Mouse (Mus musculus): ENCODE measurements around the gene March7. TPM values are rescaled to one million over a fixed set of nuclear protein-coding genes. Genes with fewer than 3 reads are reported as not detected.

The March7 gene
- total RNA-seq, 2 experiments from 2014 or later = 22.5 to 25.2 TPM

GRCm38 (mm10) chr2:60283208-60283750 is 73.6 kb downstream of the March7 start:
- no peak for DNase-seq
- intact Hi-C loops (cut with DNase I) = no loop called here

- DNase-seq = peak; percentile 57 to 66
- intact Hi-C loops (cut with DNase I) = no loop called here
These were observed 74.2 kb downstream of the March7 start for GRCm38 (mm10) chr2:60283751-60284466.

GRCm38 (mm10) chr2:60284467-60284821 is 74.8 kb downstream of the March7 start, which contains the start of gene Cd302:
TSS of gene Cd302 (minus strand) at chr2:60284488.
- intact Hi-C loops (cut with DNase I) = no loop called here
- no peak for DNase-seq

GRCm38 (mm10) chr2:60285107-60285617 is 75.5 kb downstream of the March7 start:
- no peak for DNase-seq
- intact Hi-C loops (cut with DNase I) = no loop called here

- no peak for DNase-seq
These were observed 78.9 kb downstream of the March7 start for GRCm38 (mm10) chr2:60288606-60289005.

GRCm38 (mm10) chr2:60289451-60289850 is 79.8 kb downstream of the March7 start:
- no peak for DNase-seq
- intact Hi-C loops (cut with DNase I) = no loop called here

More at GRCm38 (mm10) chr2:60288606-60289005, 78.9 kb downstream of the March7 start:
- intact Hi-C loops (cut with DNase I) = no loop called here

GRCm38 (mm10) chr2:60291381-60291780 is 81.7 kb downstream of the March7 start:
- intact Hi-C loops (cut with DNase I) = no loop called here
- DNase-seq = no peak

GRCm38 (mm10) chr2:60298266-60298665 is 88.6 kb downstream of the March7 start:
- no peak for DNase-seq
- intact Hi-C loops (cut with DNase I) = no loop called here

- intact Hi-C loops (cut with DNase I) = no loop called here
- DNase-seq = no peak
These were observed 89.6 kb downstream of the March7 start for GRCm38 (mm10) chr2:60299323-60299722.

Other genes starting within 250 kb of the March7 start
- 10 to 100 TPM; 30.7 to 31.9 TPM for gene Baz2b, start within 50 bp of the March7 start, total RNA-seq (2021)
- 1 to 10 TPM; 7.7 to 8.3 TPM for gene Cd302, start 74.6 kb downstream of the March7 start, total RNA-seq (2021)
- under 1 TPM; 0.07 to 0.54 TPM for gene Ly75, start 173.4 kb downstream of the March7 start, total RNA-seq (2021)

All from gastrocnemius, postnatal 36 days (tissue).